Mouse (Mus musculus) brain, embryonic 14.5 days (tissue): ENCODE results near the gene C2cd3.

ENCODE experiments used
- CTCF ChIP-seq: fragments of 200-500 bp; IDR thresholded peaks from 2 replicates; pipeline ENCODE4 v1.5.1; 2012; ENCODE audit warnings: inconsistent platforms, mild to moderate bottlenecking, moderate library complexity, borderline replicate concordance; ENCODE audit not compliant: insufficient read depth, insufficient read length; ENCODE audit errors: extremely low read depth
- POLR2A ChIP-seq: fragments of 200-500 bp; IDR thresholded peaks from 2 replicates; pipeline ENCODE4 v1.6.1; 2012; ENCODE audit warnings: mild to moderate bottlenecking, inconsistent platforms, borderline replicate concordance; ENCODE audit not compliant: poor library complexity, insufficient read depth, insufficient read length, severe bottlenecking; ENCODE audit errors: extremely low read depth

DNA sequence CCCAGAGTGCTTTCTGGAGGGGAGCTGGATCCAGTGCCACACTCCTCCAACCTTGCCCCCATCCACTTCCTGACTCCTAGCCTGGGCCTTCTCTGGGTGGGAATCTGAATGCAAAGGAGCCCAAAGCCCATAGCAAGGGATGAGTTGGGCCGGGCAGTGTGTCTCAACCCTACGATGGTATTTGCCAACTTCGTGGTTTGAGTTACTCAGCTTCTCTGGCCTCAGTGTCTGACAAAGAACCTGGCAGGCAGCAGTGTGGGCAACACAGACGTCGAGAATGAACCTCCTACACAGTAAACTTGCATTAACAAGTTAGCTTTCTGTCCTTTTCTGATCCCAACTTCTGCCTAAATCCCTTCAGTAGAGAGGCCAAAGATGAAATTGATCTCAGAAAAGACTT is 112.5 kb downstream of the C2cd3 start:
- TF ChIP-seq POLR2A (no peak), CTCF (no peak)
